Mouse (Mus musculus): ENCODE results near the gene Hoga1. TPM values are rescaled to one million over a fixed set of nuclear protein-coding genes. Genes with fewer than 3 reads are reported as not detected.

Hoga1 gene
- polyA plus RNA-seq, 1 experiment from 2014 or later: 97.6 TPM

- no peak overlapping the region for H3K9ac ChIP-seq (ENCODE audit: low read depth, low read length)
- DNase-seq (ENCODE audit: low spot score): no peak
- peak overlapping the region; percentile 47 for H3K27ac ChIP-seq
- H3K36me3 ChIP-seq (ENCODE audit: insufficient read depth, low read length): no peaks in the 10 kb centered on the region
- no peak overlapping the region for H3K4me2 ChIP-seq (ENCODE audit: low read length)
- no peaks in the 10 kb centered on the region for H3K27me3 ChIP-seq (ENCODE audit: insufficient read depth, low read length)
- no peak overlapping the region for H3K4me3 ChIP-seq (replicated peaks; ENCODE audit: low read depth, low read length)
- TF ChIP-seq CTCF (IDR thresholded peaks at IDR 0.05; ENCODE audit: low read depth): no peak
- no peaks in the 10 kb centered on the region for H3K9me3 ChIP-seq (replicated peaks; ENCODE audit: low read length)
- 85% methylated on average over 12 of the region's 12 CpGs for WGBS
- ATAC-seq (replicated peaks; ENCODE audit: low FRiP score, low read depth): peak; percentile 18; the same call in 1 of the 2 replicates
- peaks cover 40% of the 10 kb centered on the region for H3K4me1 ChIP-seq (replicated peaks; ENCODE audit: insufficient read depth, low read length)
Observed at GRCm38 (mm10) chr19:42001253-42001980, 44.0 kb upstream of the Hoga1 start.

- Histone ChIP-seq H3K4me1 (replicated peaks; ENCODE audit: insufficient read depth, low read length) (peaks cover 48% of the 10 kb centered on the region), H3K9ac (ENCODE audit: low read depth, low read length) (no peak overlapping the region), H3K27ac (no peak overlapping the region), H3K36me3 (ENCODE audit: insufficient read depth, low read length) (no peaks in the 10 kb centered on the region), H3K27me3 (ENCODE audit: insufficient read depth, low read length) (no peaks in the 10 kb centered on the region), H3K4me2 (ENCODE audit: low read length) (no peak overlapping the region), H3K9me3 (replicated peaks; ENCODE audit: low read length) (no peaks in the 10 kb centered on the region), H3K4me3 (replicated peaks; ENCODE audit: low read depth, low read length) (no peak overlapping the region)
- DNase-seq (ENCODE audit: low spot score): no peak
- no peak for ATAC-seq (replicated peaks; ENCODE audit: low FRiP score, low read depth)
- 71% methylated on average over 6 of the region's 6 CpGs for WGBS
- TF ChIP-seq CTCF (IDR thresholded peaks at IDR 0.05; ENCODE audit: low read depth): no peak
Observed at GRCm38 (mm10) chr19:42004258-42004657, 41.2 kb upstream of the Hoga1 start.

- Histone ChIP-seq H3K9me3 (replicated peaks; ENCODE audit: low read length) (no peaks in the 10 kb centered on the region), H3K4me3 (replicated peaks; ENCODE audit: low read depth, low read length) (no peak overlapping the region), H3K4me2 (ENCODE audit: low read length) (no peak overlapping the region), H3K27me3 (ENCODE audit: insufficient read depth, low read length) (no peaks in the 10 kb centered on the region), H3K4me1 (replicated peaks; ENCODE audit: insufficient read depth, low read length) (peaks cover 44% of the 10 kb centered on the region), H3K9ac (ENCODE audit: low read depth, low read length) (no peak overlapping the region), H3K36me3 (ENCODE audit: insufficient read depth, low read length) (no peaks in the 10 kb centered on the region), H3K27ac (peak overlapping the region; percentile 36)
- TF ChIP-seq CTCF (IDR thresholded peaks at IDR 0.05; ENCODE audit: low read depth): no peak
- DNase-seq (ENCODE audit: low spot score) (no peak), ATAC-seq (replicated peaks; ENCODE audit: low FRiP score, low read depth) (no peak; the same call in 1 of the 2 replicates)
- 41% methylated on average over 3 of the region's 3 CpGs for WGBS
Observed at GRCm38 (mm10) chr19:42005616-42006015, 39.8 kb upstream of the Hoga1 start.

GRCm38 (mm10) chr19:42006568-42006967 is 38.8 kb upstream of the Hoga1 start:
- H3K9me3 ChIP-seq (replicated peaks; ENCODE audit: low read length): no peaks in the 10 kb centered on the region
- H3K27ac ChIP-seq: no peak overlapping the region; the same call in 1 of the 2 replicates
- H3K4me2 ChIP-seq (ENCODE audit: low read length): no peak overlapping the region
- no peak for TF ChIP-seq CTCF (IDR thresholded peaks at IDR 0.05; ENCODE audit: low read depth)
- H3K27me3 ChIP-seq (ENCODE audit: insufficient read depth, low read length): no peaks in the 10 kb centered on the region
- 0 out of 2 replicates have a peak overlapping the region, but pooled peaks have one; percentile 9 for H3K9ac ChIP-seq (ENCODE audit: low read depth, low read length)
- no peak for ATAC-seq (replicated peaks; ENCODE audit: low FRiP score, low read depth)
- peak; percentile 36 for DNase-seq (ENCODE audit: low spot score)
- peaks cover 34% of the 10 kb centered on the region for H3K4me1 ChIP-seq (replicated peaks; ENCODE audit: insufficient read depth, low read length)
- 45% methylated on average over 8 of the region's 8 CpGs for WGBS
- no peaks in the 10 kb centered on the region for H3K36me3 ChIP-seq (ENCODE audit: insufficient read depth, low read length)
- H3K4me3 ChIP-seq (replicated peaks; ENCODE audit: low read depth, low read length): no peak overlapping the region

GRCm38 (mm10) chr19:42008586-42008985 is 36.8 kb upstream of the Hoga1 start:
- Histone ChIP-seq H3K9ac (ENCODE audit: low read depth, low read length) (no peak overlapping the region), H3K36me3 (ENCODE audit: insufficient read depth, low read length) (no peaks in the 10 kb centered on the region), H3K4me3 (replicated peaks; ENCODE audit: low read depth, low read length) (no peak overlapping the region), H3K27ac (peak overlapping the region; percentile 60), H3K4me1 (replicated peaks; ENCODE audit: insufficient read depth, low read length) (peaks cover 34% of the 10 kb centered on the region), H3K4me2 (ENCODE audit: low read length) (no peak overlapping the region), H3K27me3 (ENCODE audit: insufficient read depth, low read length) (no peaks in the 10 kb centered on the region), H3K9me3 (replicated peaks; ENCODE audit: low read length) (no peaks in the 10 kb centered on the region)
- peak; percentile 43 for DNase-seq (ENCODE audit: low spot score)
- 48% methylated on average over 3 of the region's 3 CpGs for WGBS
- no peak for ATAC-seq (replicated peaks; ENCODE audit: low FRiP score, low read depth)
- no peak for TF ChIP-seq CTCF (IDR thresholded peaks at IDR 0.05; ENCODE audit: low read depth)

- Histone ChIP-seq H3K9ac (ENCODE audit: low read depth, low read length) (no peak overlapping the region), H3K4me3 (replicated peaks; ENCODE audit: low read depth, low read length) (no peak overlapping the region), H3K27ac (peak overlapping the region; percentile 60), H3K4me2 (ENCODE audit: low read length) (no peak overlapping the region), H3K36me3 (ENCODE audit: insufficient read depth, low read length) (no peaks in the 10 kb centered on the region), H3K27me3 (ENCODE audit: insufficient read depth, low read length) (no peaks in the 10 kb centered on the region), H3K4me1 (replicated peaks; ENCODE audit: insufficient read depth, low read length) (peaks cover 34% of the 10 kb centered on the region), H3K9me3 (replicated peaks; ENCODE audit: low read length) (no peaks in the 10 kb centered on the region)
- DNase-seq (ENCODE audit: low spot score) (no peak), ATAC-seq (replicated peaks; ENCODE audit: low FRiP score, low read depth) (no peak)
- TF ChIP-seq CTCF (IDR thresholded peaks at IDR 0.05; ENCODE audit: low read depth): no peak
- 23% methylated on average over 7 of the region's 7 CpGs for WGBS
Observed at GRCm38 (mm10) chr19:42009067-42009466, 36.3 kb upstream of the Hoga1 start.
